Mouse (Mus musculus): Measurements from ENCODE around the gene Epha2.

GRCm38 (mm10) chr4:141259413-141259812, 41.6 kb upstream of the Epha2 start:
- TF ChIP-seq CTCF (IDR thresholded peaks at IDR 0.05; ENCODE audit: control insufficient read depth, insufficient read depth, low read length): no peak
- TF ChIP-seq POLR2A (IDR thresholded peaks at IDR 0.05; ENCODE audit: borderline replicate concordance, control insufficient read depth, low read depth, low read length): no peak
